Mouse (Mus musculus): ENCODE results near the gene Rnf208. TPM values are rescaled to one million over a fixed set of nuclear protein-coding genes. Genes with fewer than 3 reads are reported as not detected.

Rnf208 gene
- polyA plus RNA-seq (2014; fragmentation: Nextera tagmentation; extraction: Ambion mirVana), result 7.7 and 8.1 TPM in 2 replicates

DNA sequence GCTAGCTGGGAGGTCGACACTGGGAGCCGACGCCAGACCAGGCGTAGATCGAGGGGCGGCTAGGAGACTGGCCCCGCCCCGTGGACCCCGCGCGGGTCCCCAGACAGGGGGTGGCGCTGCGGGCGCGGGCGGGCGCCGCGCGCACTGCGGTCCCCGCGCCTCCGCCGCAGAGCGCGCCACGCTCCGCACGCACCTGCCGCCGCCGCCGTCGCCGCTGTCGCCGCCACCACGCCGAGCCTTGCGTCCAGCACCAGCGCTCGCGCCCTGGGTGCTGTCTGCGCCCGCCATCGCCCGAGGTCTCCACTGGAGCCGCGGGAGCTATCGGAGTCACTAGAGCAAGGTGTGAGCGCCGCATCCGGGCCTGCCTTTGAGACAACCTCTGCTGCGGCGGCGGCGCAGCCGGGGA, at the start of gene Rnf208, which contains the start of gene Cysrt1:
Gene Rnf208 (plus strand): TSS at position 155 of the 406 bp plus-strand sequence.
Gene Cysrt1 (minus strand): TSS at position 352 of the 406 bp plus-strand sequence.
- Histone ChIP-seq H3K36me3 (ENCODE audit: control insufficient read depth, insufficient read depth, low read length) (peaks cover 6% of the 10 kb centered on the region; the same call in 1 of the 2 replicates), H3K4me3 (ENCODE audit: low read depth, low read length) (peak within 1 kb of the TSS; percentile 49), H3K27me3 (replicated peaks; ENCODE audit: control insufficient read depth, insufficient read depth, low read length) (peaks cover 23% of the 10 kb centered on the region), H3K27ac (ENCODE audit: low read depth, low read length) (peak within 1 kb of the TSS; percentile 57; the same call in 1 of the 2 replicates), H3K9me3 (ENCODE audit: control insufficient read depth, low read length) (no peaks in the 10 kb centered on the region), H3K9ac (ENCODE audit: low read depth, low read length) (peak within 1 kb of the TSS; percentile 51), H3K4me1 (replicated peaks; ENCODE audit: control insufficient read depth, insufficient read depth, low read length) (peaks cover 18% of the 10 kb centered on the region), H3K4me2 (peak within 1 kb of the TSS; percentile 78)
- WGBS, result 0% methylated on average over 58 of the region's 59 CpGs
- ATAC-seq (replicated peaks; ENCODE audit: low FRiP score) (no peak), DNase-seq (ENCODE audit: low spot score) (no peak)

DNA sequence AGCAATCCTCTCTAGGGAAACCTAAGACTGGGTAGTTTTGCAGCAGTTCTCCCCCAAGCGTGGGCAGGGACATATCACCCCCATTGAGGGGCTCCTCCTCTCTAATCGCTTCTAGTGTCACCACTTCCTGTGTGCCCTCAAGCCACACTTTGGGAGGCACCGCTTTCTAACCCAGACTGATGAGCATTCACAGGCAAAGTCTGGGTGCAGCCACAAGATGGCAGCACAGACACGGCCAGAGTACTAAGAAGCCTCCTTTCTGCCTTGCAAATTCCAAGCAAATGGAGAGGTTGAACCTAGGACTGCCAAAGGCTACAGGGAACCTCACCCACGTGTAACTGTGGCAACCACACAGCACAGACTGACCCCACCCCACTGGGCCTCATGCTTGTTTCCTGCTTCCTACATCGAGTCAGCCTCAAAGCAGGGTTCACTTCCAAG, 48.7 kb upstream of the Rnf208 start:
- H3K4me3 ChIP-seq (ENCODE audit: low read depth, low read length), result peak overlapping the region; percentile 14; the same call in 1 of the 2 replicates
- ATAC-seq (replicated peaks; ENCODE audit: low FRiP score) (peak; percentile 21), DNase-seq (ENCODE audit: low spot score) (peak; percentile 78)
- peak overlapping the region; percentile 84 for H3K4me2 ChIP-seq
- no peaks in the 10 kb centered on the region; the same call in 1 of the 2 replicates for H3K27me3 ChIP-seq (replicated peaks; ENCODE audit: control insufficient read depth, insufficient read depth, low read length)
- peak overlapping the region; percentile 92; the same call in 1 of the 2 replicates for H3K27ac ChIP-seq (ENCODE audit: low read depth, low read length)
- WGBS, result 3% methylated on average over 6 of the region's 6 CpGs
- H3K36me3 ChIP-seq (ENCODE audit: control insufficient read depth, insufficient read depth, low read length), result 0 out of 2 replicates have a peak, but pooled peaks cover 2% of the 10 kb centered on the region
- peak overlapping the region; percentile 75; the same call in 1 of the 2 replicates for H3K9ac ChIP-seq (ENCODE audit: low read depth, low read length)
- H3K4me1 ChIP-seq (replicated peaks; ENCODE audit: control insufficient read depth, insufficient read depth, low read length), result peaks cover 40% of the 10 kb centered on the region
- no peaks in the 10 kb centered on the region for H3K9me3 ChIP-seq (ENCODE audit: control insufficient read depth, low read length)

DNA sequence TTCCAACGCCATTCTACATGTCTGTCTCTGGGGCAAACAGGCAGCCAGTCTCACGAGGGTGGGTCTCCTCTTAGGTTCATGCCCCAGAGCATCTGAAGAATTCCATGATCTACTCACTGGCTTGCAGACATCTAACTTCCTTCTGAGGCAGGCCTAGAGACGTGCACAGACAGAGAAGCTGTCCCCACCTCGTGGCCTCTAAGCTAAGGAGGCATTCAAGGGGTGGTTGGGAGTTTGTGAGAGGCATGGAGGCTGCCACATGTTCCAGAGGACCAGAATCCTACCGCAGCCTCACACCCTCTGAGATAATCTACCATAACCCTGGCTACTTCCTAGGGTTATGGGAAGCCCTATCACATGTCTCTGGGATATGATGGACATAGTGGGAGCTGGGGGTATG, 48.0 kb upstream of the Rnf208 start:
- ATAC-seq (replicated peaks; ENCODE audit: low FRiP score) (no peak), DNase-seq (ENCODE audit: low spot score) (no peak)
- 54% methylated on average over 5 of the region's 5 CpGs for WGBS
- no peaks in the 10 kb centered on the region for H3K9me3 ChIP-seq (ENCODE audit: control insufficient read depth, low read length)
- H3K4me1 ChIP-seq (replicated peaks; ENCODE audit: control insufficient read depth, insufficient read depth, low read length), result peaks cover 40% of the 10 kb centered on the region
- 0 out of 2 replicates have a peak, but pooled peaks cover 2% of the 10 kb centered on the region for H3K36me3 ChIP-seq (ENCODE audit: control insufficient read depth, insufficient read depth, low read length)
- H3K9ac ChIP-seq (ENCODE audit: low read depth, low read length), result peak overlapping the region; percentile 75
- H3K4me2 ChIP-seq, result peak overlapping the region; percentile 84
- peak overlapping the region; percentile 62 for H3K4me3 ChIP-seq (ENCODE audit: low read depth, low read length)
- H3K27ac ChIP-seq (ENCODE audit: low read depth, low read length), result peak overlapping the region; percentile 92
- H3K27me3 ChIP-seq (replicated peaks; ENCODE audit: control insufficient read depth, insufficient read depth, low read length), result no peaks in the 10 kb centered on the region; the same call in 1 of the 2 replicates

DNA sequence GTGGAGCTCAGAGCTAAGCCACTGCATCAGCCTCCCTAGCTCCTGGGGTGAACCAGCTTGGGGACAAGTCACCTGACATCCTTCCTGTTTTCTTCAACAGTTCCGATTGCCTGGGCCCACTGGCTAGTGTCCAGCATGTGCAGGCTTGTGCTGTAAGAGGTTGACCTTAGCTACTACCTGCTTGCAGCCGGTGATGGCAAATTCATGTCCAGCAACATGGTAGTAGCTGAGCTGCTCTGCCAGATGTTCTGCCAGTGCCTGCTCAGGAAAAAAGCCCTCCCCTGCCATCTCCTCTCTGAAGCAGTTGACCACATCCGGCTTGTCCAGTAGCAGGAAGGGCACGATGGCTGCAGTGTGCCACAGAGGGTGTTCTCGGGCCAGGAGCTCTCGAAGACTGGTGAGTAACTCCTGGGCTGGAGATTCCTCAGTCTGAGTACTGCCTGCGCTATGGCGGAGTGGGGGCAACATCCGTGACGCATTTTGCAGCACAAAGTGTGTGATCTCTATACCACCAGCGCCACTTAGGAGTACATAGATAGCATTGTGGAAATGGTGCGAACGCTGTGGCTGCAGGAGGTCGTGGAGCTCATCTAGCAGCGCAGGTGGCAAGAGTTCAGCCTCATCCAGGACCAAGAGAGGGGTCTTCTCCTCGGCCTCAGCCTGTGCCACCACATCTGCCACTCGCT, 47.4 kb upstream of the Rnf208 start:
- DNase-seq (ENCODE audit: low spot score) (no peak), ATAC-seq (replicated peaks; ENCODE audit: low FRiP score) (no peak)
- Histone ChIP-seq H3K36me3 (ENCODE audit: control insufficient read depth, insufficient read depth, low read length) (peaks cover 7% of the 10 kb centered on the region), H3K9me3 (ENCODE audit: control insufficient read depth, low read length) (no peaks in the 10 kb centered on the region), H3K4me1 (replicated peaks; ENCODE audit: control insufficient read depth, insufficient read depth, low read length) (peaks cover 40% of the 10 kb centered on the region), H3K27ac (ENCODE audit: low read depth, low read length) (peak overlapping the region; percentile 92), H3K4me2 (peak overlapping the region; percentile 84), H3K9ac (ENCODE audit: low read depth, low read length) (peak overlapping the region; percentile 75), H3K4me3 (ENCODE audit: low read depth, low read length) (peak overlapping the region; percentile 62), H3K27me3 (replicated peaks; ENCODE audit: control insufficient read depth, insufficient read depth, low read length) (no peaks in the 10 kb centered on the region; the same call in 1 of the 2 replicates)
- WGBS, result 53% methylated on average over 17 of the region's 17 CpGs

DNA sequence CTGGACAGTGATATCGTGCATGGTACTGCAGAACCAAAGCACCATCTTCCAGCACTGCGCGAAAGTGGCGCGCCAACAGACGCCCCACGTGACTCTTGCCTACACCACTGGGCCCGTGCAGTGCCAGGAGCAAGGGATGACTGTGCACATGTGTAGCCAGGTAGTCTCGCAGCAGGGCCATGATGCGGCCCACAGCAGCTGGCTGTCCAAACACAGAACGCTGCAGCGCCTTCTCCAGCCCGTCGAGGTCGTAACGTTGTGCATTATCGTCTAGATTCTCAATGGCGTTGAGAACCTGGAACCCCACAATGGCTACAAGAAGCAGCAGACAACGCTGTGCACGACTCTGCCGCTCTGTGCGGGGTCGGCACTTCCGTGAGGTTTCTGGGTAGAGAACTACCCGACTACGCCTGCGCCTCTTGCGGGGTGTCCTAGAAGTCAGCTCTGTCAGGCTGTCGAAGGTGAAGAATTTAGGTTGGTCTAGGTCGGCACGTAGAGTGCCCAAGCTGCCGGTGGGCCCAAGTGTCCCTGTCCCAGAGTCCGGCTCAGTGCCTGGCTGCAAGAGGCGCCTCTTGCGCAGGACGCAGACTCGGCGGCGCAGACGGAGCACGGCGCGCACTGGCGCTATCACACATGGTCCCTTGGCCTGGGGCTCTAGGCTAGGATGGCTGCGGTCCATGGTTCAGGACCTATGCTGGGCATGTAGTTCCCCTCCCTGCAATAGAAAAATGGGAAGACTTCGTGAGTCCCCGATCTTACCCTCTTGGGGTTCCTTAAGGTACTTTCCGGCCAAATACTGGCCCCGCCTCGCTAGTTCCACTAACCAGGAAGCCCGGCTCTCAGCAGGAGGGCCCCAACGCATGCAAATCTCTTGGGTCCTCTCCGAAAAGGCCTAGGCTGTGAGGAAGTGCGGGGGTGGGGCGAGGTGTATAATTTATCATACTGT, 46.6 kb upstream of the Rnf208 start:
- Histone ChIP-seq H3K9me3 (ENCODE audit: control insufficient read depth, low read length) (no peaks in the 10 kb centered on the region), H3K9ac (ENCODE audit: low read depth, low read length) (peak overlapping the region; percentile 75), H3K4me3 (ENCODE audit: low read depth, low read length) (peak overlapping the region; percentile 62), H3K27me3 (replicated peaks; ENCODE audit: control insufficient read depth, insufficient read depth, low read length) (no peaks in the 10 kb centered on the region; the same call in 1 of the 2 replicates), H3K4me2 (peak overlapping the region; percentile 84), H3K27ac (ENCODE audit: low read depth, low read length) (peak overlapping the region; percentile 92), H3K4me1 (replicated peaks; ENCODE audit: control insufficient read depth, insufficient read depth, low read length) (peaks cover 40% of the 10 kb centered on the region), H3K36me3 (ENCODE audit: control insufficient read depth, insufficient read depth, low read length) (peaks cover 15% of the 10 kb centered on the region)
- peak; percentile 73 for DNase-seq (ENCODE audit: low spot score)
- ATAC-seq (replicated peaks; ENCODE audit: low FRiP score), result peak; percentile 60
- 10% methylated on average over 55 of the region's 55 CpGs for WGBS

DNA sequence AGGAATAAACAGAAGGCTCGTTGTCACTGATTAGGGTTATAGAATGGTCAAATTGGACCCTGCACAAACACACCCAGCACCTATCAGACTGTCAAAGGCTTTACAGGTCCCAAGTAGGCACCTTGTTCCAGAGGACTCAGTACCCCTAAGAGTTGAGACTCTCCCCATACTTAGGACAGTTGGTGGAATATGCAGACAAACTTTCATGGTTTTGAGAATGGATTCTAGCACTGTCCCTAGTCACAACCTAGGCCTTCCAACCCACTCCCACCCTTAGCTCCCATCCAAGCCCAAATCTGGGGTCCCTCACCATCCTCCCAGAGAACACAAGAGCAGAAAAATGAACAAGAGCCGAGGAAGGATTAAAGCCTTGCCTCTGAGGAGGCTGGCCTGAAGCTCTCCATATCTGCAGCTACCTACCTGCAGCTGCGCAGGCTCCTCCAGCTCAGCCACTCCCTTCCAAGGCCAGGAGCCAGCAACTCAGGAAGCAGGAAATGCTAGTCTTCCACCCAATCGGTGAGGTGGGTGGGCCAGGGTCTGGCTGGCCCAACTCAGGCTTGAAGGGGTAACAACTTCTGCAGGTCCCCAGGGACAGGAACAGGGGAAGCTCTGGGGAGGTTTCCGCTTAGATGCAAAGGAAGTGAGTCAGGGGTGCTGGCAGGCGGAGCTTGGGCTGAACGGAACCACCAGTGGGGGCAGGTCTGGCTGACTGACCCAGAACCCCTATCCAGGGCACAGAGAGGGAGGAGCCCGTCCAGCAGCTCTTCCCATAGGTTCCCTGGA, 45.7 kb upstream of the Rnf208 start, which contains the start of gene Tor4a:
Gene Tor4a (minus strand): TSS at position 715 of the 783 bp plus-strand sequence.
- Histone ChIP-seq H3K9me3 (ENCODE audit: control insufficient read depth, low read length) (no peaks in the 10 kb centered on the region), H3K36me3 (ENCODE audit: control insufficient read depth, insufficient read depth, low read length) (peaks cover 24% of the 10 kb centered on the region), H3K9ac (ENCODE audit: low read depth, low read length) (peak within 1 kb of the TSS; percentile 75), H3K4me3 (ENCODE audit: low read depth, low read length) (peak within 1 kb of the TSS; percentile 62), H3K4me1 (replicated peaks; ENCODE audit: control insufficient read depth, insufficient read depth, low read length) (peaks cover 40% of the 10 kb centered on the region), H3K4me2 (peak within 1 kb of the TSS; percentile 84), H3K27ac (ENCODE audit: low read depth, low read length) (peak within 1 kb of the TSS; percentile 92), H3K27me3 (replicated peaks; ENCODE audit: control insufficient read depth, insufficient read depth, low read length) (no peaks in the 10 kb centered on the region; the same call in 1 of the 2 replicates)
- ATAC-seq (replicated peaks; ENCODE audit: low FRiP score) (peak; percentile 78), DNase-seq (ENCODE audit: low spot score) (peak; percentile 73)
- 4% methylated on average over 8 of the region's 8 CpGs for WGBS

DNA sequence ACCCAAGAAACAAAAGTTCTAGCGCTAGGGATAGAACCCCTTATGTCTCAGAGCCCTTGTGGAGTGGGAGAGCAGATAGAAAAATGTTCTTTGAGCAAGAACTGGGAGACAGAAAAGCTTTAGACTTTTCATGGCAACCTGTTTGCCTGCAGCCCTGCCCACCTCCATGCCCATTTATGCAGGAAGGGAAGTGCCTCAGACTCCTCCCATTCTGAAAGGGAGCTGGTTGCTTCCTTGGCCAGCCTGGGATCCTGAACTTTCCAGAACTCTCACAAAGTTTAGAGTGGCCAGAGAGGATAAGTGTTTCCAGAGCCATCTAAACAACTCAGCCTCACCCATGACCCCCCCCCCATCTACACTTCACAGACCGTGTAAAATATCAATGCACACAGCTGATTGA, 44.9 kb upstream of the Rnf208 start:
- Histone ChIP-seq H3K4me1 (replicated peaks; ENCODE audit: control insufficient read depth, insufficient read depth, low read length) (peaks cover 40% of the 10 kb centered on the region), H3K9me3 (ENCODE audit: control insufficient read depth, low read length) (no peaks in the 10 kb centered on the region), H3K27me3 (replicated peaks; ENCODE audit: control insufficient read depth, insufficient read depth, low read length) (no peaks in the 10 kb centered on the region; the same call in 1 of the 2 replicates), H3K4me2 (peak overlapping the region; percentile 84), H3K27ac (ENCODE audit: low read depth, low read length) (peak overlapping the region; percentile 92), H3K4me3 (ENCODE audit: low read depth, low read length) (no peak overlapping the region; the same call in 1 of the 2 replicates), H3K9ac (ENCODE audit: low read depth, low read length) (no peak overlapping the region; the same call in 1 of the 2 replicates), H3K36me3 (ENCODE audit: control insufficient read depth, insufficient read depth, low read length) (peaks cover 27% of the 10 kb centered on the region)
- ATAC-seq (replicated peaks; ENCODE audit: low FRiP score) (no peak), DNase-seq (ENCODE audit: low spot score) (no peak)
- WGBS, result 25% methylated on average over 2 of the region's 2 CpGs
